Mouse (Mus musculus) MEL (cell line): ENCODE results near the gene Lag3. TPM values are rescaled to one million over a fixed set of nuclear protein-coding genes. Genes with fewer than 3 reads are reported as not detected.

Experiments
- DNase-seq: peaks from one replicate; pipeline ENCODE4 v3.0.0; 2011; ENCODE audit warnings: low read depth, low spot score
- H3K27ac ChIP-seq: 2 replicates; pipeline ENCODE4 v1.5.1; 2012; ENCODE audit warnings: low read depth, mild to moderate bottlenecking, control low read depth, low read length, moderate library complexity; ENCODE audit not compliant: control insufficient read depth
- H3K27me3 ChIP-seq, 2 experiments: fragments of 150-350 bp in 1 of 2; sonication (generic) in 1 of 2; 2 replicates each; pipeline ENCODE4 v1.6.1; 2012; ENCODE audit warnings: low read length in 2 of 2, mild to moderate bottlenecking in 2 of 2, improper control_type of control experiment in 1 of 2, moderate library complexity in 1 of 2; ENCODE audit not compliant: insufficient read depth in 2 of 2, control insufficient read depth in 1 of 2
- H3K36me3 ChIP-seq, 2 experiments: 2 replicates each; pipeline ENCODE4 v1.6.1; 2012 to 2014; ENCODE audit warnings: low read length in 2 of 2, improper control_type of control experiment in 1 of 2, inconsistent platforms in 1 of 2, mild to moderate bottlenecking in 1 of 2; ENCODE audit not compliant: insufficient read depth in 2 of 2, control insufficient read depth in 1 of 2
- H3K4me1 ChIP-seq, 2 experiments: fragments of 150-350 bp in 1 of 2; sonication (generic) in 1 of 2; 2 replicates each; pipeline ENCODE4 v1.6.1; 2012; ENCODE audit warnings: low read length in 2 of 2, improper control_type of control experiment in 1 of 2, mild to moderate bottlenecking in 1 of 2; ENCODE audit not compliant: insufficient read depth in 2 of 2, control insufficient read depth in 1 of 2
- H3K4me3 ChIP-seq, 2 experiments: fragments of 150-350 bp in 1 of 2; sonication (generic) in 1 of 2; 2 replicates each; pipeline ENCODE4 v1.5.1; 2012; ENCODE audit warnings: low read depth in 2 of 2, low read length in 2 of 2, mild to moderate bottlenecking in 2 of 2, moderate library complexity in 2 of 2, control low read depth in 1 of 2, improper control_type of control experiment in 1 of 2; ENCODE audit not compliant: control insufficient read depth in 1 of 2, insufficient read depth in 1 of 2
- H3K79me2 ChIP-seq: 2 replicates; pipeline ENCODE4 v1.6.1; 2012; ENCODE audit warnings: mild to moderate bottlenecking, low read length, moderate library complexity; ENCODE audit not compliant: control insufficient read depth, poor library complexity, insufficient read depth
- H3K9ac ChIP-seq: 2 replicates; pipeline ENCODE4 v1.6.1; 2012; ENCODE audit warnings: low read depth, mild to moderate bottlenecking, control low read depth, low read length, moderate library complexity; ENCODE audit not compliant: control insufficient read depth, poor library complexity, severe bottlenecking
- H3K9me3 ChIP-seq: fragments of 150-350 bp; sonication (generic); replicated peaks from 2 replicates; pipeline ENCODE4 v1.6.1; 2012; ENCODE audit warnings: mild to moderate bottlenecking, low read length, improper control_type of control experiment, moderate library complexity; ENCODE audit not compliant: insufficient read depth
- CHD1 ChIP-seq: IDR thresholded peaks from 2 replicates; pipeline ENCODE4 v1.6.1; 2012; ENCODE audit warnings: low read depth, mild to moderate bottlenecking, inconsistent platforms, low read length, improper control_type of control experiment
- CTCF ChIP-seq, 3 experiments: IDR thresholded peaks in 2 of 3; conservative IDR thresholded peaks in 1 of 3; 2 replicates each; pipeline ENCODE4 v1.5.1; 2011 to 2012; ENCODE audit warnings: low read length in 3 of 3, low read depth in 2 of 3, mild to moderate bottlenecking in 2 of 3, improper control_type of control experiment in 1 of 3, inconsistent platforms in 1 of 3, mixed read lengths in 1 of 3, moderate library complexity in 1 of 3; ENCODE audit not compliant: control insufficient read depth in 1 of 3, insufficient read depth in 1 of 3, poor library complexity in 1 of 3, severe bottlenecking in 1 of 3
- E2F4 ChIP-seq: IDR thresholded peaks from 2 replicates; pipeline ENCODE4 v1.6.1; 2011; ENCODE audit warnings: low read depth, low read length, improper control_type of control experiment, borderline replicate concordance
- ELF1 ChIP-seq: IDR thresholded peaks from 2 replicates; pipeline ENCODE4 v1.6.1; 2014; ENCODE audit warnings: low read depth, mild to moderate bottlenecking, inconsistent platforms, low read length, improper control_type of control experiment, moderate library complexity
- GABPA ChIP-seq: IDR thresholded peaks from 2 replicates; pipeline ENCODE4 v1.6.1; 2012; ENCODE audit warnings: low read depth, mild to moderate bottlenecking, inconsistent platforms, low read length, improper control_type of control experiment, moderate library complexity
- JUND ChIP-seq: IDR thresholded peaks from 2 replicates; pipeline ENCODE4 v1.6.1; 2011; ENCODE audit warnings: low read depth, mild to moderate bottlenecking, improper control_type of control experiment, low read length
- MAZ ChIP-seq: IDR thresholded peaks from 2 replicates; pipeline ENCODE4 v1.6.1; 2012; ENCODE audit warnings: low read depth, mild to moderate bottlenecking, inconsistent platforms, low read length, improper control_type of control experiment
- MEF2A ChIP-seq: IDR thresholded peaks from 2 replicates; pipeline ENCODE4 v1.6.1; 2014; ENCODE audit warnings: low read depth, mild to moderate bottlenecking, inconsistent platforms, low read length, improper control_type of control experiment; ENCODE audit not compliant: poor library complexity, insufficient replicate concordance, severe bottlenecking; ENCODE audit errors: extremely low read depth
- NELFE ChIP-seq: IDR thresholded peaks from 2 replicates; pipeline ENCODE4 v1.6.1; 2011; ENCODE audit warnings: low read depth, low read length, improper control_type of control experiment
- NRF1 ChIP-seq: IDR thresholded peaks from 2 replicates; pipeline ENCODE4 v1.6.1; 2014; ENCODE audit warnings: low read depth, mild to moderate bottlenecking, inconsistent platforms, low read length, improper control_type of control experiment, moderate library complexity; ENCODE audit not compliant: poor library complexity, insufficient read depth, severe bottlenecking
- POLR2A ChIP-seq, 2 experiments: IDR thresholded peaks; 2 replicates each; pipeline ENCODE4 v1.6.1; 2011 to 2012; ENCODE audit warnings: low read length in 2 of 2, mild to moderate bottlenecking in 2 of 2, control low read depth in 1 of 2, improper control_type of control experiment in 1 of 2, low read depth in 1 of 2, moderate library complexity in 1 of 2; ENCODE audit not compliant: control insufficient read depth in 1 of 2, insufficient read depth in 1 of 2, poor library complexity in 1 of 2
- POLR2AphosphoS5 ChIP-seq: IDR thresholded peaks from 2 replicates; pipeline ENCODE4 v1.6.1; 2012; ENCODE audit warnings: low read depth, borderline replicate concordance, mild to moderate bottlenecking, inconsistent platforms, low read length, moderate library complexity, mixed read lengths
- RAD21 ChIP-seq: IDR thresholded peaks from 2 replicates; pipeline ENCODE4 v1.6.1; 2011; ENCODE audit warnings: mild to moderate bottlenecking, low read depth, low read length, improper control_type of control experiment
- SIN3A ChIP-seq: IDR thresholded peaks from 2 replicates; pipeline ENCODE4 v1.6.1; 2012; ENCODE audit warnings: low read length, improper control_type of control experiment, inconsistent platforms
- TAL1 ChIP-seq: IDR thresholded peaks from 2 replicates; pipeline ENCODE4 v1.6.1; 2012; ENCODE audit warnings: mild to moderate bottlenecking, inconsistent platforms, low read length, moderate library complexity, mixed read lengths
- TBP ChIP-seq: IDR thresholded peaks from 2 replicates; pipeline ENCODE4 v1.8.0; 2011; ENCODE audit warnings: low read depth, low read length, improper control_type of control experiment
- USF1 ChIP-seq: IDR thresholded peaks from 2 replicates; pipeline ENCODE4 v1.6.1; 2014; ENCODE audit warnings: low read depth, mild to moderate bottlenecking, inconsistent platforms, low read length, improper control_type of control experiment, moderate library complexity
- USF2 ChIP-seq, 2 experiments: IDR thresholded peaks; 2 replicates each; pipeline ENCODE4 v1.6.1; 2011 to 2012; ENCODE audit warnings: improper control_type of control experiment in 2 of 2, low read length in 2 of 2, borderline replicate concordance in 1 of 2, inconsistent platforms in 1 of 2, low read depth in 1 of 2, mild to moderate bottlenecking in 1 of 2; ENCODE audit not compliant: insufficient read depth in 1 of 2
- ZMIZ1 ChIP-seq: IDR thresholded peaks from 2 replicates; pipeline ENCODE4 v1.6.1; 2012; ENCODE audit warnings: low read depth, mild to moderate bottlenecking, inconsistent platforms, low read length, improper control_type of control experiment, moderate library complexity
- ZNF384 ChIP-seq: IDR thresholded peaks from 2 replicates; pipeline ENCODE4 v1.6.1; 2012; ENCODE audit warnings: low read depth, mild to moderate bottlenecking, inconsistent platforms, low read length, improper control_type of control experiment
- polyA plus RNA-seq, 2 experiments: library from polyadenylated mRNA; stranded (reverse) in 1 of 2; unstranded in 1 of 2; fragments of >175 nt in 1 of 2; fragments of >200 nt in 1 of 2; gene quantifications; 2 replicates each; pipeline versions ENCODE4 v1.2.1 to v1.2.4; 2012; ENCODE audit warnings: low replicate concordance in 2 of 2, low read depth in 1 of 2; ENCODE audit not compliant: insufficient read length in 2 of 2, insufficient read depth in 1 of 2, missing spikeins in 1 of 2
- total RNA-seq: library from RNA; depleted of rRNA; stranded (reverse); fragments of 300-350 nt; gene quantifications from 2 replicates; pipeline ENCODE4 v1.2.3, GENCODE M21; 2012

Lag3 gene
- total and polyA plus RNA-seq, 3 experiments, result 0.35 to 1.3 TPM; not detected in 1

GRCm38 (mm10) chr6:124953991-124954715, 42.6 kb upstream of the Lag3 start:
- Histone ChIP-seq H3K4me3 (no peak overlapping the region), H3K79me2 (no peaks in the 10 kb centered on the region), H3K9me3 (no peaks in the 10 kb centered on the region), H3K27me3 (no peaks in the 10 kb centered on the region), H3K27ac (no peak overlapping the region), H3K4me1 (no peaks in the 10 kb centered on the region), H3K9ac (no peak overlapping the region), H3K36me3 (peaks cover 0 to 2% of the 10 kb centered on the region in 2 experiments; a peak in 2 of 4 replicates)
- TF ChIP-seq CHD1 (no peak), POLR2A (IDR thresholded peaks at IDR 0.05; ENCODE audit: control insufficient read depth in 1 of 2, insufficient read depth in 1 of 2, low read depth in 1 of 2, low read length in 2 of 2, poor library complexity in 1 of 2) (no peak), USF2 (IDR thresholded peaks at IDR 0.05; ENCODE audit: borderline replicate concordance in 1 of 2, insufficient read depth in 1 of 2, low read depth in 1 of 2, low read length in 2 of 2) (no peak), MEF2A (no peak), GABPA (no peak), ZMIZ1 (no peak), RAD21 (no peak), ZNF384 (no peak), JUND (no peak), USF1 (no peak), CTCF (IDR thresholded peaks at IDR 0.05 in 2 of 3, conservative IDR thresholded peaks at IDR 0.05 in 1 of 3; ENCODE audit: control insufficient read depth in 1 of 3, insufficient read depth in 1 of 3, low read depth in 2 of 3, low read length in 3 of 3, poor library complexity in 1 of 3, severe bottlenecking in 1 of 3) (no peak), NELFE (no peak), TBP (no peak), E2F4 (no peak), ELF1 (no peak), SIN3A (no peak)
- DNase-seq, result no peak

GRCm38 (mm10) chr6:124943526-124943925, 32.0 kb upstream of the Lag3 start:
- no peak for DNase-seq
- Histone ChIP-seq H3K9ac (no peak overlapping the region), H3K4me1 (no peaks in the 10 kb centered on the region), H3K36me3 (no peaks in the 10 kb centered on the region)
- no peak for TF ChIP-seq MAZ
- TF ChIP-seq ZNF384, result no peak
- TF ChIP-seq ZMIZ1, result no peak
- TF ChIP-seq ELF1, result no peak
- TF ChIP-seq NRF1, result no peak
- TF ChIP-seq TAL1, result no peak
- no peak for TF ChIP-seq POLR2AphosphoS5
- TF ChIP-seq CHD1, result no peak
- TF ChIP-seq, all 39 proteins: peak for 0
- H3K27me3 ChIP-seq, result no peaks in the 10 kb centered on the region
- no peak overlapping the region for H3K4me3 ChIP-seq
- H3K9me3 ChIP-seq, result no peaks in the 10 kb centered on the region
- H3K27ac ChIP-seq, result no peak overlapping the region
- no peaks in the 10 kb centered on the region for H3K79me2 ChIP-seq
